Mouse (Mus musculus): ENCODE data around the gene Pmel. TPM values are rescaled to one million over a fixed set of nuclear protein-coding genes. Genes with fewer than 3 reads are reported as not detected.

The Pmel gene
- total and polyA plus RNA-seq, 3 experiments: 0.15 to 0.45 TPM; not detected in 1

DNA sequence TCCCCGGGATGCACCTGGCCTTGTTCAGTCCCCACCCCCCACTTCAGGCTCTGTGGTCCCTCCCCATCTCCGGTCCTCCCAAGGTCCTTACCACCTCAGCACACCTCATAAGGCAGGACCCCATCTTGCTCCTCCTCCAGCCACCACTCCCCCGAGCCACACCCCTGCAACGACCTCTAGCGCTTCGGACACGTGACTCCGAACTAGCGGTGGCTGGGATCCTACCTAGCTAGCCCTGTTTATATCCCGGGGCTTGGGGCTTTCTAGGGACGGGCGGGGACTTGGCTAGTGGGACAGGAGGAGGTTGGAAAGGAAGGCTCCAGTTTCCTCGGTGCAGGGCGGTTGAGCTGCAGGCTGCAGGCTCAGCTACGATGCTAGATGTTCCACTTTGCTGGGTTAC, 33.4 kb downstream of the Pmel start:
- peaks cover 0 to 4% of the 10 kb centered on the region in 2 experiments; a peak in 2 of 4 replicates for H3K36me3 ChIP-seq (ENCODE audit: control insufficient read depth in 1 of 2, insufficient read depth in 2 of 2, low read length in 2 of 2)
- TF ChIP-seq USF2 (IDR thresholded peaks at IDR 0.05; ENCODE audit: borderline replicate concordance in 1 of 2, insufficient read depth in 1 of 2, low read depth in 1 of 2, low read length in 2 of 2) (no peak), KAT2A (conservative IDR thresholded peaks at IDR 0.05; ENCODE audit: low read depth, low read length) (no peak), GATA1 (IDR thresholded peaks at IDR 0.05; ENCODE audit: low read depth, low read length) (no peak), BHLHE40 (IDR thresholded peaks at IDR 0.05; ENCODE audit: borderline replicate concordance, low read depth, low read length) (no peak), CTCF (IDR thresholded peaks at IDR 0.05 in 2 of 3, conservative IDR thresholded peaks at IDR 0.05 in 1 of 3; ENCODE audit: control insufficient read depth in 1 of 3, insufficient read depth in 1 of 3, low read depth in 2 of 3, low read length in 3 of 3, poor library complexity in 1 of 3, severe bottlenecking in 1 of 3) (no peak), MYC (IDR thresholded peaks at IDR 0.05; ENCODE audit: low read depth, low read length) (no peak), RAD21 (IDR thresholded peaks at IDR 0.05; ENCODE audit: low read depth, low read length) (no peak), JUND (IDR thresholded peaks at IDR 0.05; ENCODE audit: low read depth, low read length) (no peak), NELFE (IDR thresholded peaks at IDR 0.05; ENCODE audit: low read depth, low read length) (no peak), USF1 (IDR thresholded peaks at IDR 0.05; ENCODE audit: low read depth, low read length) (no peak), ZMIZ1 (IDR thresholded peaks at IDR 0.05; ENCODE audit: low read depth, low read length) (no peak), UBTF (IDR thresholded peaks at IDR 0.05; ENCODE audit: borderline replicate concordance, insufficient read depth, low read depth, low read length) (no peak), SIN3A (IDR thresholded peaks at IDR 0.05; ENCODE audit: low read length) (no peak), CHD1 (IDR thresholded peaks at IDR 0.05; ENCODE audit: low read depth, low read length) (no peak), TAL1 (IDR thresholded peaks at IDR 0.05; ENCODE audit: low read length) (no peak), TCF12 (IDR thresholded peaks at IDR 0.05; ENCODE audit: low read depth, low read length) (no peak), ELF1 (IDR thresholded peaks at IDR 0.05; ENCODE audit: low read depth, low read length) (no peak), MYB (IDR thresholded peaks at IDR 0.05; ENCODE audit: low read depth, low read length) (no peak)
- no peaks in the 10 kb centered on the region for H3K79me2 ChIP-seq (ENCODE audit: control insufficient read depth, insufficient read depth, low read length, poor library complexity)
- H3K27ac ChIP-seq (ENCODE audit: control insufficient read depth, low read depth, low read length): no peak overlapping the region
- peaks cover 0 to 5% of the 10 kb centered on the region in 2 experiments; a peak in 3 of 4 replicates for H3K4me1 ChIP-seq (ENCODE audit: control insufficient read depth in 1 of 2, insufficient read depth in 2 of 2, low read length in 2 of 2)
- DNase-seq (ENCODE audit: low read depth, low spot score): no peak
- no peaks in the 10 kb centered on the region for H3K27me3 ChIP-seq (ENCODE audit: control insufficient read depth in 1 of 2, insufficient read depth in 2 of 2, low read length in 2 of 2)
- H3K4me3 ChIP-seq (ENCODE audit: control insufficient read depth in 1 of 2, insufficient read depth in 1 of 2, low read depth in 2 of 2, low read length in 2 of 2): no peak overlapping the region
- H3K9ac ChIP-seq (ENCODE audit: control insufficient read depth, low read depth, low read length, poor library complexity, severe bottlenecking): no peak overlapping the region
- no peaks in the 10 kb centered on the region for H3K9me3 ChIP-seq (replicated peaks; ENCODE audit: insufficient read depth, low read length)

DNA sequence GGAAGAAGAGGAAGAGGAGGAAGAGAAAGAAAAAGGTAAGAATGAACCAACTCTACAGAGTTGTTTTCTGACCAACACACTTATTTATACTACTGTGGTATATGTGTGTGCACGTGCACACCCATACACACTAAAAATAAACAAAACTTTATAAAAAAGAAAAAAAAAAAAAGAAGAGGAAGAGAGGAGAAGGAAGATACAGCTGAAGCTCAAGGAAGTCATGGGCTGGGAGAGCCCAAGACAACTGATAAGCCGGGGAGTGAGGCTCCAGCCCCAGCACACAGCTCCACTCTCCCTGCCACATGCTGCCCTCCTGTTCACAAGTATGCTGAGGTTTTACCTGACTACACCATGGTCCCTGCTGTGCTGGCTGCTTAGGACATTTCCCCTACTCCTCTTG, 36.3 kb downstream of the Pmel start:
- Histone ChIP-seq H3K9ac (ENCODE audit: control insufficient read depth, low read depth, low read length, poor library complexity, severe bottlenecking) (peak overlapping the region; percentile 59), H3K4me1 (ENCODE audit: control insufficient read depth in 1 of 2, insufficient read depth in 2 of 2, low read length in 2 of 2) (peaks cover 0 to 12% of the 10 kb centered on the region in 2 experiments; a peak in 3 of 4 replicates), H3K27ac (ENCODE audit: control insufficient read depth, low read depth, low read length) (peak overlapping the region; percentile 74), H3K9me3 (replicated peaks; ENCODE audit: insufficient read depth, low read length) (no peaks in the 10 kb centered on the region), H3K4me3 (ENCODE audit: control insufficient read depth in 1 of 2, insufficient read depth in 1 of 2, low read depth in 2 of 2, low read length in 2 of 2) (peak overlapping the region; percentile 49 to 60), H3K27me3 (ENCODE audit: control insufficient read depth in 1 of 2, insufficient read depth in 2 of 2, low read length in 2 of 2) (no peaks in the 10 kb centered on the region), H3K79me2 (ENCODE audit: control insufficient read depth, insufficient read depth, low read length, poor library complexity) (no peaks in the 10 kb centered on the region; the same call in 1 of the 2 replicates), H3K36me3 (ENCODE audit: control insufficient read depth in 1 of 2, insufficient read depth in 2 of 2, low read length in 2 of 2) (peaks cover 0 to 8% of the 10 kb centered on the region in 2 experiments; a peak in 2 of 4 replicates)
- peak; percentile 76 for DNase-seq (ENCODE audit: low read depth, low spot score)
- TF ChIP-seq MAZ (IDR thresholded peaks at IDR 0.05; ENCODE audit: low read depth, low read length): 0 out of 2 replicates have a peak, but pooled peaks have one; percentile 42
- no peak for TF ChIP-seq UBTF (IDR thresholded peaks at IDR 0.05; ENCODE audit: borderline replicate concordance, insufficient read depth, low read depth, low read length)
- peak; percentile 95 for TF ChIP-seq MYC (IDR thresholded peaks at IDR 0.05; ENCODE audit: low read depth, low read length)
- peak; percentile 81 for TF ChIP-seq GATA1 (IDR thresholded peaks at IDR 0.05; ENCODE audit: low read depth, low read length)
- no peak for TF ChIP-seq POLR2AphosphoS5 (IDR thresholded peaks at IDR 0.05; ENCODE audit: borderline replicate concordance, low read depth, low read length)
- TF ChIP-seq MEF2A (IDR thresholded peaks at IDR 0.05; ENCODE audit: extremely low read depth, insufficient replicate concordance, low read depth, low read length, poor library complexity, severe bottlenecking): no peak
- TF ChIP-seq MAFK (IDR thresholded peaks at IDR 0.05; ENCODE audit: borderline replicate concordance, low read depth, low read length): no peak
- peak; percentile 73 for TF ChIP-seq ETS1 (IDR thresholded peaks at IDR 0.05; ENCODE audit: low read depth, low read length)
- TF ChIP-seq TAL1 (IDR thresholded peaks at IDR 0.05; ENCODE audit: low read length): peak; percentile 41
- TF ChIP-seq MXI1 (IDR thresholded peaks at IDR 0.05; ENCODE audit: low read depth, low read length): peak; percentile 81
- no peak for TF ChIP-seq POLR2AphosphoS2 (IDR thresholded peaks at IDR 0.05; ENCODE audit: low read length)
- no peak for TF ChIP-seq RAD21 (IDR thresholded peaks at IDR 0.05; ENCODE audit: low read depth, low read length)
- peak; percentile 92; the same call in 1 of the 2 replicates for TF ChIP-seq CHD1 (IDR thresholded peaks at IDR 0.05; ENCODE audit: low read depth, low read length)
- TF ChIP-seq CTCF (IDR thresholded peaks at IDR 0.05 in 2 of 3, conservative IDR thresholded peaks at IDR 0.05 in 1 of 3; ENCODE audit: control insufficient read depth in 1 of 3, insufficient read depth in 1 of 3, low read depth in 2 of 3, low read length in 3 of 3, poor library complexity in 1 of 3, severe bottlenecking in 1 of 3): no peak
- no peak for TF ChIP-seq JUND (IDR thresholded peaks at IDR 0.05; ENCODE audit: low read depth, low read length)
- no peak for TF ChIP-seq GABPA (IDR thresholded peaks at IDR 0.05; ENCODE audit: low read depth, low read length)
- TF ChIP-seq ZNF384 (IDR thresholded peaks at IDR 0.05; ENCODE audit: low read depth, low read length): peak; percentile 94
- peak; percentile 83 for TF ChIP-seq SIN3A (IDR thresholded peaks at IDR 0.05; ENCODE audit: low read length)
- TF ChIP-seq TBP (IDR thresholded peaks at IDR 0.05; ENCODE audit: low read depth, low read length): peak; percentile 59; the same call in 1 of the 2 replicates
- TF ChIP-seq MAX (IDR thresholded peaks at IDR 0.05; ENCODE audit: low read length): peak; percentile 74
